Comparison of ENCODE assay signal across 8 mouse cellular contexts in the genomic region with DNA sequence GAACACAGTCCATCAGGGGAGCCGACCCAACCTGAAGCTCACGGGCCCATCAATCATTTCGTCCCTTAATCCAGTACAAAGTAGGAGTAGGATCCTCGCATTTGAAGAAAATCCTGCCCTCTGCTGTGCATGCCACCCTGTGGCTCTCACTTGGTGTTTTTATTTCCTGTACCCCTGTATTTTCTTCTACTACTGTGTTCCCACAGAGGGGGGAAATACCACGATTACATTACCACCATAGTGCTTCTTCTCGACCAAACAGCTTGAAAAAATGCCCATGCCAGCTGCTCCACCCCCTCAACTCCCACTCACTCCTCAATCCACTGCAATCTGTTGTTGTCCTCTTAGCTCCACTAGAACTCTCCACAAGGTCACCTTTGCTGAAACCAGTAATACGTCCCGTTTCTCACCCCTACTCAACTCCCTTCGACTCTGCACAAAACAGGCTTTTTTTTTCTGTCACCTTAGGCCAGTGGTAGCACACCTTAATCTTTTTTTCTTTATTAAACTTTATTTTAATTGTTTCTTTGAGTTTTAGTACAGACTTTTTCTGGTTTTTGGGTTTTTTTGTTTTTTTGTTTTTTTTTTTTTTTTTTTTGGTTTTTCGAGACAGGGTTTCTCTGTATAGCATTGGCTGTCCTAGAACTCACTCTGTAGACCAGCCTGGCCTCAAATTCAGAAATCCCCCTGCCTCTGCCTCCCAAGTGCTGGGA. TPM values are rescaled to one million over a fixed set of nuclear protein-coding genes. Genes with fewer than 3 reads are reported as not detected.
DNase-seq lines count a peak whose midpoint lies in the region; ATAC-seq and TF ChIP-seq lines count a peak whose summit lies in the region.

No protein-coding gene starts in this region.

- no peak for TF ChIP-seq CTCF in lung, embryonic 14.5 days (IDR thresholded peaks at IDR 0.05; ENCODE audit: low read depth)
- no peak for TF ChIP-seq CTCF in embryonic fibroblast, embryonic 13.5 days (IDR thresholded peaks at IDR 0.05; ENCODE audit: borderline replicate concordance, insufficient read depth, low read length)

- H3K4me3 ChIP-seq in lung, embryonic 14.5 days (ENCODE audit: low read depth, low read length) = peak overlapping the region; percentile 98
- H3K4me3 ChIP-seq in embryonic fibroblast, embryonic 13.5 days (ENCODE audit: insufficient read depth, low read length) = no peak overlapping the region
- H3K4me3 ChIP-seq in limb, embryonic 10.5 days = peak overlapping the region; percentile 99

- ATAC-seq in lung, embryonic 14.5 days (ENCODE audit: insufficient read depth) = peak; percentile 10; the same call in 1 of the 2 replicates

- H3K36me3 ChIP-seq in lung, embryonic 14.5 days (ENCODE audit: insufficient read depth) = peaks cover 25% of the 10 kb centered on the region
- peaks cover 24% of the 10 kb centered on the region for H3K36me3 ChIP-seq in limb, embryonic 10.5 days

- H3K27me3 ChIP-seq in lung, embryonic 14.5 days (ENCODE audit: insufficient read depth, low read length) = no peaks in the 10 kb centered on the region
- no peaks in the 10 kb centered on the region for H3K27me3 ChIP-seq in limb, embryonic 10.5 days (ENCODE audit: low read depth, poor library complexity, severe bottlenecking)

- peak overlapping the region; percentile 100 for H3K27ac ChIP-seq in lung, embryonic 14.5 days (ENCODE audit: low read depth)
- H3K27ac ChIP-seq in embryonic fibroblast, embryonic 13.5 days (ENCODE audit: insufficient read depth, low read length) = peak overlapping the region; percentile 77
- peak overlapping the region; percentile 100 for H3K27ac ChIP-seq in limb, embryonic 10.5 days

- no peaks in the 10 kb centered on the region for H3K9me3 ChIP-seq in lung, embryonic 14.5 days (ENCODE audit: low read depth, low read length)
- no peaks in the 10 kb centered on the region for H3K9me3 ChIP-seq in limb, embryonic 10.5 days (replicated peaks)

- 84% methylated on average over 10 of the region's 10 CpGs for WGBS in lung, embryonic 14.5 days
- 84% methylated on average over 10 of the region's 10 CpGs for WGBS in limb, embryonic 10.5 days

- H3K4me2 ChIP-seq in lung, embryonic 14.5 days = peak overlapping the region; percentile 71

- peak; percentile 49 for DNase-seq in cerebellum, adult 11-12 months
- DNase-seq in cerebellum, postnatal 4 days (ENCODE audit: low spot score in 2 of 2) = no peak
- peak; percentile 31 for DNase-seq in lung, embryonic 14.5 days
- no peak for DNase-seq in lung, adult 18-20 months
- no peak for DNase-seq in limb, embryonic 10.5 days (ENCODE audit: low spot score)
- peak; percentile 17 for DNase-seq in right cerebral cortex, postnatal 25 days
- DNase-seq in adrenal gland, adult 8-10 months = no peak

- peak overlapping the region; percentile 98; the same call in 1 of the 2 replicates for H3K9ac ChIP-seq in lung, embryonic 14.5 days

- H3K4me1 ChIP-seq in lung, embryonic 14.5 days (ENCODE audit: insufficient read depth) = 0 out of 2 replicates have a peak, but pooled peaks cover 6% of the 10 kb centered on the region
- H3K4me1 ChIP-seq in embryonic fibroblast, embryonic 13.5 days (ENCODE audit: control insufficient read depth, insufficient read depth, low read length) = no peaks in the 10 kb centered on the region
- H3K4me1 ChIP-seq in limb, embryonic 10.5 days = peaks cover 18% of the 10 kb centered on the region

- 0 out of 2 replicates have a peak, but pooled peaks have one; percentile 23 for TF ChIP-seq POLR2A in embryonic fibroblast, embryonic 13.5 days (IDR thresholded peaks at IDR 0.05; ENCODE audit: low read depth, low read length)

RNA-seq across cellular contexts. Expression of gene Sumo2, which starts 0.9 kb away (rescaled TPM):
- polyA plus RNA-seq in lung, embryonic 14.5 days (2014; fragmentation: Nextera tagmentation; extraction: Ambion mirVana) = 1,096 and 1,118 TPM in 2 replicates
- 408 and 505 TPM in 2 replicates for polyA plus RNA-seq in embryonic fibroblast, embryonic 13.5 days (2011; ENCODE audit: insufficient read length, low read depth, missing spikeins)
- 1,406 and 1,458 TPM in 2 replicates for polyA plus RNA-seq in limb, embryonic 10.5 days (2016; fragmentation: Nextera tagmentation; extraction: Ambion mirVana)
- total RNA-seq in adrenal gland, adult 8-10 months (2022) = 100 to 1,000 TPM; 220 to 285 (median 257) TPM

RNA-seq across cellular contexts. Expression of gene Jpt1, which starts 22.8 kb away (rescaled TPM):
- polyA plus RNA-seq in lung, embryonic 14.5 days (2014; fragmentation: Nextera tagmentation; extraction: Ambion mirVana) = 518 and 521 TPM in 2 replicates
- 141 and 164 TPM in 2 replicates for polyA plus RNA-seq in embryonic fibroblast, embryonic 13.5 days (2011; ENCODE audit: insufficient read length, low read depth, missing spikeins)
- 483 and 492 TPM in 2 replicates for polyA plus RNA-seq in limb, embryonic 10.5 days (2016; fragmentation: Nextera tagmentation; extraction: Ambion mirVana)
- 100 to 1,000 TPM in 1 of 4 experiments, 10 to 100 TPM in 3; 86.2 to 109 (median 94.4) TPM for total RNA-seq in adrenal gland, adult 8-10 months (2022)

RNA-seq across cellular contexts. Expression of gene Nup85, which starts 27.2 kb away (rescaled TPM):
- 203 and 213 TPM in 2 replicates for polyA plus RNA-seq in lung, embryonic 14.5 days (2014; fragmentation: Nextera tagmentation; extraction: Ambion mirVana)
- 68.0 and 81.1 TPM in 2 replicates for polyA plus RNA-seq in embryonic fibroblast, embryonic 13.5 days (2011; ENCODE audit: insufficient read length, low read depth, missing spikeins)
- 257 and 275 TPM in 2 replicates for polyA plus RNA-seq in limb, embryonic 10.5 days (2016; fragmentation: Nextera tagmentation; extraction: Ambion mirVana)
- 10 to 100 TPM; 46.5 to 61.0 (median 53.9) TPM for total RNA-seq in adrenal gland, adult 8-10 months (2022)

RNA-seq across cellular contexts. Expression of gene Nt5c, which starts 45.4 kb away (rescaled TPM):
- 76.0 and 79.4 TPM in 2 replicates for polyA plus RNA-seq in lung, embryonic 14.5 days (2014; fragmentation: Nextera tagmentation; extraction: Ambion mirVana)
- 54.2 and 76.2 TPM in 2 replicates for polyA plus RNA-seq in embryonic fibroblast, embryonic 13.5 days (2011; ENCODE audit: insufficient read length, low read depth, missing spikeins)
- 66.2 and 83.5 TPM in 2 replicates for polyA plus RNA-seq in limb, embryonic 10.5 days (2016; fragmentation: Nextera tagmentation; extraction: Ambion mirVana)
- 100 to 1,000 TPM; 119 to 222 (median 142) TPM for total RNA-seq in adrenal gland, adult 8-10 months (2022)

Comparison
In these comparisons a context has a peak if more than half of its experiments do, and no peak if none do; other contexts are left out.
1. DNase-seq: peak in cerebellum, adult 11-12 months (single experiment), lung, embryonic 14.5 days (single experiment) and right cerebral cortex, postnatal 25 days (single experiment); none in cerebellum, postnatal 4 days (0 of 2), lung, adult 18-20 months (0 of 2), limb, embryonic 10.5 days (single experiment) and adrenal gland, adult 8-10 months (single experiment).
2. Peak in every context shown above with its lines, with median percentiles within 50 percentile points of each other: H3K27ac ChIP-seq.